In genomic region chr14:103386871-103387270, GRCm38 (mm10) we compare ENCODE assay signal across 27 mouse cellular contexts. TPM values are rescaled to one million over a fixed set of nuclear protein-coding genes. Genes with fewer than 3 reads are reported as not detected.
A peak's percentile ranks its signal among the peaks of the same experiment; 100 is the strongest.
DNase-seq lines count a peak whose midpoint lies in the region; ATAC-seq lines count a peak whose summit lies in the region.
"Had no signal": no experiment of that assay in that cellular context is flagged by ENCODE, and none has a peak within 500 bp of the region (broad histone marks: within the 10 kb centered on the region; RNA-seq: fewer than 3 reads in every experiment).

No protein-coding gene starts in this region.

- H3K27me3 ChIP-seq in embryonic facial prominence, embryonic 14.5 days (replicated peaks; ENCODE audit: control insufficient read depth, insufficient read depth, low read length): no peaks in the 10 kb centered on the region
- H3K27me3 ChIP-seq in embryonic facial prominence, embryonic 10.5 days (replicated peaks; ENCODE audit: low read depth, poor library complexity, severe bottlenecking): no peaks in the 10 kb centered on the region
- H3K27me3 ChIP-seq: embryonic facial prominence, embryonic 15.5 days; forebrain, embryonic 15.5 days; heart, embryonic 15.5 days; liver, embryonic 15.5 days; midbrain, embryonic 15.5 days; neural tube, embryonic 12.5 days had no signal

- no peak overlapping the region for H3K9ac ChIP-seq in embryonic facial prominence, embryonic 14.5 days (ENCODE audit: low read depth, low read length)
- H3K9ac ChIP-seq: embryonic facial prominence, embryonic 15.5 days; forebrain, embryonic 15.5 days; heart, embryonic 15.5 days; hindbrain, embryonic 14.5 days; liver, embryonic 15.5 days; midbrain, embryonic 15.5 days; neural tube, embryonic 12.5 days had no signal

- H3K9me3 ChIP-seq in embryonic facial prominence, embryonic 14.5 days (ENCODE audit: control insufficient read depth, low read length): no peaks in the 10 kb centered on the region
- no peaks in the 10 kb centered on the region for H3K9me3 ChIP-seq in embryonic facial prominence, embryonic 10.5 days
- H3K9me3 ChIP-seq: embryonic facial prominence, embryonic 15.5 days; forebrain, embryonic 15.5 days; heart, embryonic 15.5 days; limb, embryonic 10.5 days; liver, embryonic 15.5 days; midbrain, embryonic 15.5 days; neural tube, embryonic 12.5 days had no signal

- no peaks in the 10 kb centered on the region for H3K36me3 ChIP-seq in embryonic facial prominence, embryonic 14.5 days (ENCODE audit: control insufficient read depth, insufficient read depth, low read length)
- H3K36me3 ChIP-seq in embryonic facial prominence, embryonic 10.5 days (replicated peaks): no peaks in the 10 kb centered on the region
- H3K36me3 ChIP-seq: embryonic facial prominence, embryonic 15.5 days; forebrain, embryonic 15.5 days; heart, embryonic 15.5 days; limb, embryonic 10.5 days; liver, embryonic 15.5 days; midbrain, embryonic 15.5 days; neural tube, embryonic 12.5 days had no signal

- no peaks in the 10 kb centered on the region for H3K4me1 ChIP-seq in embryonic facial prominence, embryonic 14.5 days (ENCODE audit: control insufficient read depth, insufficient read depth, low read length)
- peaks cover 7% of the 10 kb centered on the region; the same call in 1 of the 2 replicates for H3K4me1 ChIP-seq in embryonic facial prominence, embryonic 10.5 days
- H3K4me1 ChIP-seq: embryonic facial prominence, embryonic 15.5 days; forebrain, embryonic 15.5 days; heart, embryonic 15.5 days; limb, embryonic 10.5 days; liver, embryonic 15.5 days; midbrain, embryonic 15.5 days; neural tube, embryonic 12.5 days had no signal

- WGBS in embryonic facial prominence, embryonic 14.5 days: 74% methylated on average over 8 of the region's 8 CpGs
- 83% methylated on average over 8 of the region's 8 CpGs for WGBS in embryonic facial prominence, embryonic 10.5 days

- no peak overlapping the region for H3K27ac ChIP-seq in embryonic facial prominence, embryonic 14.5 days (replicated peaks; ENCODE audit: low read depth, low read length)
- no peak overlapping the region for H3K27ac ChIP-seq in embryonic facial prominence, embryonic 10.5 days (replicated peaks)
- H3K27ac ChIP-seq: embryonic facial prominence, embryonic 15.5 days; forebrain, embryonic 15.5 days; heart, embryonic 15.5 days; hindbrain, embryonic 14.5 days; limb, embryonic 10.5 days; liver, embryonic 15.5 days; midbrain, embryonic 15.5 days; neural tube, embryonic 12.5 days had no signal

- intact Hi-C loops in heart, postnatal 25 days (cut with DNase I): no loop called here

- ATAC-seq in embryonic facial prominence, embryonic 14.5 days (ENCODE audit: low read depth): 0 out of 2 replicates have a peak, but pooled peaks have one; percentile 26
- ATAC-seq: activated CD4-positive, CD25-positive, alpha-beta regulatory T cell, adult 4 months; forebrain, embryonic 15.5 days; inflammation-experienced regulatory T-cells, adult 6 months; midbrain, embryonic 15.5 days had no signal

- no peak overlapping the region for H3K4me2 ChIP-seq in embryonic facial prominence, embryonic 14.5 days (ENCODE audit: low read depth, low read length)
- H3K4me2 ChIP-seq: embryonic facial prominence, embryonic 15.5 days; forebrain, embryonic 15.5 days; heart, embryonic 15.5 days; hindbrain, embryonic 14.5 days; liver, embryonic 15.5 days; midbrain, embryonic 15.5 days; neural tube, embryonic 12.5 days had no signal

- no peak overlapping the region for H3K4me3 ChIP-seq in embryonic facial prominence, embryonic 14.5 days (ENCODE audit: low read depth, low read length)
- H3K4me3 ChIP-seq in embryonic facial prominence, embryonic 10.5 days: no peak overlapping the region
- H3K4me3 ChIP-seq: embryonic facial prominence, embryonic 15.5 days; forebrain, embryonic 15.5 days; heart, embryonic 15.5 days; limb, embryonic 10.5 days; liver, embryonic 15.5 days; midbrain, embryonic 15.5 days; neural tube, embryonic 12.5 days had no signal

- peak; percentile 55 for DNase-seq in embryonic facial prominence, embryonic 14.5 days (ENCODE audit: low spot score)
- DNase-seq in embryonic facial prominence, embryonic 10.5 days (ENCODE audit: low spot score): no peak
- peak; percentile 46 for DNase-seq in brain, adult 2 months (ENCODE audit: low read depth, low spot score)
- peak; percentile 47 for DNase-seq in layer of hippocampus, adult 9-11 months
- peak; percentile 28 for DNase-seq in urinary bladder, adult 2 months (ENCODE audit: low spot score)
- no peak for DNase-seq in thymus, adult 18-20 months
- DNase-seq in heart, postnatal 25 days (ENCODE audit: low spot score): no peak
- no peak for DNase-seq in thymus, postnatal 25 days
- DNase-seq: adrenal gland, adult 8-10 months; cerebellum, adult 2 months; cerebellum, postnatal 25 days; gastrocnemius, postnatal 36 days; heart, postnatal 4 days; kidney, adult 18-20 months; liver; lung, postnatal 4 days; retina, postnatal 1 day had no signal

RNA-seq across cellular contexts. Expression of gene Mycbp2, which starts 40.3 kb away (rescaled TPM):
- polyA plus RNA-seq in embryonic facial prominence, embryonic 14.5 days (2014; fragmentation: Nextera tagmentation; extraction: Ambion mirVana): 27.0 and 28.6 TPM in 2 replicates
- polyA plus RNA-seq in embryonic facial prominence, embryonic 10.5 days (2016; fragmentation: Nextera tagmentation; extraction: Ambion mirVana): 18.0 and 18.8 TPM in 2 replicates
- 51.1 and 54.2 TPM in 2 replicates for polyA plus RNA-seq in urinary bladder, adult 2 months (2012; rRNA removed)
- total RNA-seq in heart, postnatal 25 days (2021): 10 to 100 TPM; 25.0 to 31.0 TPM

Comparison
In these comparisons a context has a peak if more than half of its experiments do, and no peak if none do; other contexts are left out.
1. DNase-seq: peak in embryonic facial prominence, embryonic 14.5 days (single experiment), brain, adult 2 months (single experiment), layer of hippocampus, adult 9-11 months (single experiment) and urinary bladder, adult 2 months (single experiment); none in embryonic facial prominence, embryonic 10.5 days (single experiment), thymus, adult 18-20 months (0 of 2), heart, postnatal 25 days (single experiment) and thymus, postnatal 25 days (single experiment).